Mouse (Mus musculus) stomach, postnatal 0 days (tissue): ENCODE measurements around the gene Ttc34.

Source experiments
- CTCF ChIP-seq: IDR thresholded peaks from 2 replicates; pipeline ENCODE4 v1.5.1; 2016; ENCODE audit warnings: antibody characterized with exemption, low read depth, mild to moderate bottlenecking, moderate library complexity
- EP300 ChIP-seq: optimal IDR thresholded peaks from 2 replicates; pipeline ENCODE3; 2016; ENCODE audit warnings: antibody characterized with exemption

DNA sequence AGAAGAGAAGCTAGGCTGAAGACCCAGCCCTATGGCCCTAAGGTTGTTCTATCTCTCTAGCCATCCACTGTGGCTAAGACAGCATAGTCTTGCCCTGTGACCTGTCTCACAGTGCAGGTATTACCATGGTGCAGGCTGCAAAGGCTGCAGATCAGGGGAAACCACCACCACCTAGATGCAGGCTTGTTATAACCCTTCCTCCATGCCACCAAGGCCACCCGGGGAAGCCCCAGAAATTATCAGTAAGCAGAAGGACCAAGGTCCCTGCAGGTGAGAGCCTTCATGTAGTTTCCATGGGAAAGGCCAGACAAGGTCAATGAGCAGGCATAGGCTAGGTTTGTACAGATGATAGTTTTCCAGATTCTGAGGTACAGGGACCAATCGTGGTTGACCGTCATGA is 76.6 kb downstream of the Ttc34 start:
- TF ChIP-seq EP300 (no peak), CTCF (no peak)
